Mouse (Mus musculus) limb, embryonic 13.5 days (tissue): ENCODE data around the gene Cacnb2. TPM values are rescaled to one million over a fixed set of nuclear protein-coding genes. Genes with fewer than 3 reads are reported as not detected.

Experiments
- ATAC-seq: fragments of 200-750 bp; cut with Nextera tagmentation; 2 replicates; pipeline ENCODE4 v1.8.0; 2017; ENCODE audit warnings: low read depth, moderate number of reproducible peaks, moderate TSS enrichment; ENCODE audit not compliant: low FRiP score
- H3K27ac ChIP-seq: fragments of 300-500 bp; sonication (generic); 2 replicates; pipeline ENCODE4 v1.5.1; 2015; ENCODE audit warnings: inconsistent platforms, mild to moderate bottlenecking, moderate library complexity
- H3K27me3 ChIP-seq: fragments of 300-500 bp; sonication (generic); 2 replicates; pipeline ENCODE4 v1.6.1; 2015; ENCODE audit warnings: mild to moderate bottlenecking, inconsistent platforms
- H3K36me3 ChIP-seq: fragments of 300-500 bp; sonication (generic); 2 replicates; pipeline ENCODE4 v1.6.1; 2015; ENCODE audit warnings: inconsistent platforms, mild to moderate bottlenecking, moderate library complexity
- H3K4me1 ChIP-seq: fragments of 300-500 bp; sonication (generic); 2 replicates; pipeline ENCODE4 v1.6.1; 2015; ENCODE audit warnings: inconsistent platforms
- H3K4me2 ChIP-seq: fragments of 300-500 bp; sonication (generic); replicated peaks from 2 replicates; pipeline ENCODE4 v1.6.1; 2015; ENCODE audit warnings: inconsistent platforms, mild to moderate bottlenecking, moderate library complexity
- H3K4me3 ChIP-seq: fragments of 300-500 bp; sonication (generic); 2 replicates; pipeline ENCODE4 v1.5.1; 2015; ENCODE audit warnings: moderate library complexity, mild to moderate bottlenecking, inconsistent platforms
- H3K9ac ChIP-seq: fragments of 300-500 bp; sonication (generic); 2 replicates; pipeline ENCODE4 v1.6.1; 2015; ENCODE audit warnings: mild to moderate bottlenecking, inconsistent platforms
- H3K9me3 ChIP-seq: fragments of 300-500 bp; sonication (generic); 2 replicates; pipeline ENCODE4 v1.6.1; 2016; ENCODE audit warnings: inconsistent platforms
- WGBS: fragments of 180-500 bp; shearing (Covaris S2); methylation state at CpG from one replicate; pipeline ENCODE4 v1.1.7; 2015; 5-methylcytosine and 5-hydroxymethylcytosine counted together
- polyA plus RNA-seq: library from polyadenylated mRNA; unstranded; fragments of >200 nt; fragmentation: Nextera tagmentation; extraction: Ambion mirVana; gene quantifications from 2 replicates; pipeline ENCODE4 v1.2.1, GENCODE M21; 2015

The Cacnb2 gene
- polyA plus RNA-seq: 2.3 and 2.7 TPM in 2 replicates

DNA sequence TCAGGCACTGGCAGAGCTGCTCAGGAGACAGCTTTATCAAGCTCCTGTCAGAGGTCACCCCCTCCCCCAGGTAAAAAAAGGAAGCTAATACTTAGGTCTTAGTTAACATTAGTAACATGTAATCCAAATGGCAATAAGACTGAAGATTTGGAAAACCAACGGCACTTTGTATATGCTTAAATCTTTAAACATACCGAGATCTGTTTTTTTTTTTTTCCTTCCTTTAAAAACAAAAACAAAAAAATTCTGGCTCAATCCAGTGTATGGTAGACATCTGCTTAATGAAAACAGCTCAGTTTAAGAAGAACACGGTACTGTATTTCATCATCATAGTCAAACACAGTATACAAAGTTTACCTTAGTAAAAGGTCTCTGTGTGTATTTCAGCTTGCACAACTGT, at the start of gene Cacnb2:
TSS of gene Cacnb2 (plus strand) at position 301 of the 400 bp plus-strand sequence.
- WGBS: 60% methylated on average over 3 of the region's 3 CpGs
- Histone ChIP-seq H3K9ac (peak within 1 kb of the TSS; percentile 75), H3K27me3 (peaks cover 11% of the 10 kb centered on the region), H3K27ac (peak within 1 kb of the TSS; percentile 58; the same call in 1 of the 2 replicates), H3K9me3 (no peaks in the 10 kb centered on the region), H3K4me1 (peaks cover 12% of the 10 kb centered on the region; the same call in 1 of the 2 replicates), H3K36me3 (no peaks in the 10 kb centered on the region), H3K4me3 (peak within 1 kb of the TSS; percentile 63), H3K4me2 (peak within 1 kb of the TSS; percentile 94)
- ATAC-seq: no peak

DNA sequence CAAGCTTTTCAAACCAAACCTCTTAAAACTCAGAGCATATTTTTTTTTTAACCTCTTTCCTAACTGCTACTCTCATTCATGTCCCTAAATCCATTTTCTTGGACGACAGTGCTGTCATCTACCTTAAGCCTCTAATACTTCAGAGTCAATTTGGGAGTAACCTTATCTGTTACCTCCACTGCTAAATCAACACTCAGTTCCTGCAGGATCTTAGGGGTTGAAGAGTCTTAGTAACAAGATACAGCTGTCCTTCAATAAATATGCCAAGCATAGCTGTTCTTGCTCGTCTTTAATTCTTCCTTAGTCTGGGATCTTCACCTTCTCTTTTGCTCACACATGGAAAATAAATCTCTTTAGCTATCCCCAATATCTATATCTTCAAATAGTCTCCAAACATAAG, 34.9 kb upstream of the Cacnb2 start:
- Histone ChIP-seq H3K9ac (no peak overlapping the region), H3K27ac (no peak overlapping the region), H3K9me3 (no peaks in the 10 kb centered on the region), H3K36me3 (no peaks in the 10 kb centered on the region), H3K4me3 (no peak overlapping the region), H3K27me3 (no peaks in the 10 kb centered on the region), H3K4me2 (no peak overlapping the region), H3K4me1 (no peaks in the 10 kb centered on the region)
- 26% methylated on average over 2 of the region's 2 CpGs for WGBS
- no peak for ATAC-seq

DNA sequence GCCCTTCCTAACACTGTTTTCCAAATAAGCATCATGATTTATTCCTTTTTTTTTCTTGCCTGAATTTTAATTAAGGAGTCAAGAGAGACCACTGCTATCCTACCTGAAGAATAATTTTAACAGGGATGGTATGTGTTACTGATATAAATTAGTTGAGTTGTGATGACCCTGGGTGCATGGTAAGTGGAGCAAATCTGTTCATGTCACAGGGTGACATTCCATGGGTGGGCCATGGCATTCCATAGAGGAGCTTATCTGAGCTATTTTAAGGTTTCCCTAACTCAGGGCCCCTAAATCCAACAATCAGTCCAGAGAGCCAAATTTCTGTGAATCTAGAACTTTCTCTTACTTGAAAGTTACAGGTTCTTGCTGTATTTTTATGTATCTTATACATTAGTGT, 31.6 kb upstream of the Cacnb2 start:
- ATAC-seq: no peak
- Histone ChIP-seq H3K27ac (no peak overlapping the region), H3K4me1 (no peaks in the 10 kb centered on the region), H3K27me3 (no peaks in the 10 kb centered on the region), H3K36me3 (no peaks in the 10 kb centered on the region), H3K4me2 (no peak overlapping the region), H3K9ac (no peak overlapping the region), H3K9me3 (no peaks in the 10 kb centered on the region), H3K4me3 (no peak overlapping the region)

DNA sequence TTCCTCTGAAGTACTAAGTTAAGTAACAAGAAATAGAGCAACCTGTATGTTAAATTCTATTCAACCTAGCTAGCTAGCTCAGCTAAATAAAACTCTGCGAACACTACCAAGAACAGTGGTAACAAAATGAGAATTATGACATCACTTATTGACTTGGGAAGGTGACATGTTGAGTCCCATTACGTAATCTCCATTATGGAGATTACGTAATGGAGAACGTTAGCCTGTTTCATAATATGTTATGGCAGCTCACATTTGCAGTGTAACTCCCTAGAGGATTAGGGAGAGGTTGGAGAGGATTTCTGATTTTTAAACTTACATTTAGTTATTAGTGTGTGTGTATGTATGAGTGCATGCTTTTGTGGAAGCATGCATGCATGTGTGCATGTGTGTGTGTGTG, 13.3 kb upstream of the Cacnb2 start:
- no peak for ATAC-seq
- WGBS: 84% methylated on average over 4 of the region's 4 CpGs
- H3K27me3 ChIP-seq: no peaks in the 10 kb centered on the region
- no peak overlapping the region for H3K27ac ChIP-seq
- no peak overlapping the region for H3K4me2 ChIP-seq
- no peak overlapping the region for H3K4me3 ChIP-seq
- no peaks in the 10 kb centered on the region for H3K36me3 ChIP-seq
- no peaks in the 10 kb centered on the region for H3K4me1 ChIP-seq
- H3K9ac ChIP-seq: no peak overlapping the region
- no peaks in the 10 kb centered on the region for H3K9me3 ChIP-seq

DNA sequence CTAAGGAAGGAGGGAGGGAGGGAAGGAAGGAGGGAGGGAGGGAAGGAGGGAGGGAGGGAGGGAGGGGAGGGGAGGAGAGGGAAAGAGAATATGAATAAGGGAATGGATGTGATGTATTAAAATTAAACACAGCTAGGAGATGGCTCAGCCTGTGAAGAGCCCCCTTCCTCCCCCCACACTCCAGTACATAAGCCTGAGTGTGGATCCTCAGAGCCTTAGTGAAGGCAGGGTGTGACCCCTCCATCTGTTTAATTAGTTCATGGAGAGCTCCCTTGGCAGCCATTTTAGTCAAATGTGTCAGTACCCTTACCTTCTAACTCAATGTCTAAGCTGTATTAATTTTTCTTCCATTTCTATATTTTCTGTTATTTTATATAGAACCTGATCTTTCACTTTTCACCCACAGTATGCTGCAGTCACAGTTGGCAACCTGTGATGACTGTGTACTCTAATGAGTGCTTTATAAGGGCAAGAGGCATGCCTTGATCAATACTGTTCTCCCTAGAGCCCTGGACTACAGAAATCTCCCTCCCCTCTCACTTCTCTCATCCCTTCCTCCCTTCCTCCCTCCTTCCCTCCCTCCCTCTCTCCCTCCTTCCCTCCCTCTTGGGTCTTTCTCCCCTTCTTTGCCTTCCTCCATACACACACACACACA, 4.9 kb upstream of the Cacnb2 start:
- Histone ChIP-seq H3K36me3 (no peaks in the 10 kb centered on the region), H3K27me3 (no peaks in the 10 kb centered on the region)
- no peak for ATAC-seq

DNA sequence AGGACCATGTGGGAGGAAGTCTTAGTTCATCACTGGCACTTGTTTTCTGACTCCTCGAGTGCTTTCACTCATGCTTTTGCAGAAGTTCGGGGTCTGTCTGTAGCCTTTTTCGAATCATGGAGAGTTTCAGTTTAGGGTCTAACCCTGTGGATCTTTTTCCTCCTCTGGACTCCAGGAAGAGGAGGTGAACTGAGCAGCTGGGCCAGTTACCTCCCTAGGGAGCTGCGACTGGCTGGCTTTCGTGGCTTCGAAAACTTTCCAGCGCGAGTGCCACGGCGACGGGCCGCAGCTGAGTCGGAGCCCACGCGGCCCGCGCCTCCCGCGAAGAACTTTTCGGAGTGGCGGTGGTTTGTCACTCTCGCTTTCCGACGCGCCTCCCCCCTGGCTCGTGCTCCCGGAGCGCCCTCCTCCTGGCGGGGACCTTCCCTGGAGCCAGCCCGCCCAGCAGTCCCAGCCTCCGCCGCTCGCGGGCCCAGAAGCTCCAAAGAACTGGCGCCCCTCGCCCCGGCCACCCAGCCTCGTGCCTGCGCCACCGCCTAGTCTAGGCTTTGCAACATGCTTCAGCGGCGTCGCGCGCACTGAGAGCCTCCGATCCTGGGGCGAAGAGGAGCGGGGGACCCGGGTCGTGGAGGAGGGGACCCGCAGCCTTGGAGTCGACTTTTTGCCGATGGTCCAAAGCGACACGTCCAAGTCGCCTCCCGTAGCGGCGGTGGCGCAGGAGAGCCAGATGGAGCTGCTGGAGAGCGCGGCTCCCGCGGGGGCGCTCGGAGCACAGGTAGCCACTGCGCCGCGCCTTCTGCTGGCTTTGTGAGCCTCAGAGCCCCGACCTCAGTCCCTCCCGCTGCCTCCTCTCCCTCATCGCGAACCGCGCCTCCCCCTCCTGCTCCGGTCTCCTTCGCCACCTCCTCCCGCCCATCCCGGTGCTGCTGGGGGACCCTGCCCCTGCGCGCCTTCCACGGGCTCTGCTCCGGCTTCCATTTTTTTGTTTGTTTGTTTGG, 1.2 kb downstream of the Cacnb2 start:
- under 1% methylated on average over 81 of the region's 83 CpGs for WGBS
- Histone ChIP-seq H3K27ac (peak overlapping the region; percentile 58), H3K9ac (peak overlapping the region; percentile 75), H3K4me3 (peak overlapping the region; percentile 63), H3K36me3 (no peaks in the 10 kb centered on the region), H3K9me3 (no peaks in the 10 kb centered on the region), H3K4me1 (peaks cover 12% of the 10 kb centered on the region; the same call in 1 of the 2 replicates), H3K27me3 (peaks cover 11% of the 10 kb centered on the region), H3K4me2 (peak overlapping the region; percentile 94)
- ATAC-seq: peak; percentile 88

More for the DNA sequence above, 4.9 kb upstream of the Cacnb2 start:
- Histone ChIP-seq H3K9ac (no peak overlapping the region), H3K27ac (no peak overlapping the region), H3K4me1 (no peaks in the 10 kb centered on the region), H3K4me3 (no peak overlapping the region), H3K4me2 (no peak overlapping the region), H3K9me3 (no peaks in the 10 kb centered on the region)

GRCm38 (mm10) chr2:14604791-14605190, 1.9 kb downstream of the Cacnb2 start:
- H3K27ac ChIP-seq: peak overlapping the region; percentile 58
- H3K4me3 ChIP-seq: peak overlapping the region; percentile 63
- peaks cover 11% of the 10 kb centered on the region for H3K27me3 ChIP-seq
- peak overlapping the region; percentile 94 for H3K4me2 ChIP-seq
- WGBS: under 1% methylated on average over 22 of the region's 22 CpGs
- no peaks in the 10 kb centered on the region for H3K9me3 ChIP-seq
- H3K36me3 ChIP-seq: no peaks in the 10 kb centered on the region
- peaks cover 12% of the 10 kb centered on the region; the same call in 1 of the 2 replicates for H3K4me1 ChIP-seq
- peak; percentile 33; the same call in 1 of the 2 replicates for ATAC-seq
- H3K9ac ChIP-seq: peak overlapping the region; percentile 75

- Histone ChIP-seq H3K36me3 (no peaks in the 10 kb centered on the region), H3K4me1 (peaks cover 12% of the 10 kb centered on the region; the same call in 1 of the 2 replicates), H3K9me3 (no peaks in the 10 kb centered on the region), H3K27ac (no peak overlapping the region), H3K4me2 (peak overlapping the region; percentile 94), H3K27me3 (peaks cover 11% of the 10 kb centered on the region), H3K9ac (peak overlapping the region; percentile 75), H3K4me3 (peak overlapping the region; percentile 63)
- no peak for ATAC-seq
- WGBS: 6% methylated on average over 7 of the region's 7 CpGs
These were observed 2.3 kb downstream of the Cacnb2 start for GRCm38 (mm10) chr2:14605207-14605606.

DNA sequence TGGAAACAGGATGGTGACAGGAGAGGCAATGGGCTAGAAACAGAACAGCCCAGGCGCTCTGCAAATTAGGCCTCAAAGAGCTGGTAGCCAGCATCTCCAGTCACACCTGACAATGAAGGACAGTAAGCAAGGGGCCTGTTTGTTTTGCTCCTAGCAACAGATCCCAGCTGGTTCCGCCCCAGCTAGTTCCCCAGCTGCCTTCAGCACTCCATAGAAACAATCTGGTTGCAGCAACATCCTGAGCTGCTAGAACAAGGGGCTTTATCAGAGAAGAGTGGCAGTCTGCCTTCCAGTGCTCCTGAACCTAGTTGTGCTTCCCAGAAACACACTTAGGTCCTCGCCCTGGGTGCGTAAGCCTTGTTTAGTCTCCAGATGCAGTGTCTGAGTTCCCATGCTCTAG, 5.7 kb downstream of the Cacnb2 start:
- Histone ChIP-seq H3K9me3 (no peaks in the 10 kb centered on the region), H3K4me3 (no peak overlapping the region), H3K9ac (no peak overlapping the region), H3K27ac (no peak overlapping the region), H3K27me3 (peaks cover 11% of the 10 kb centered on the region), H3K4me2 (no peak overlapping the region), H3K4me1 (peaks cover 10% of the 10 kb centered on the region; the same call in 1 of the 2 replicates), H3K36me3 (no peaks in the 10 kb centered on the region)
- WGBS: 69% methylated on average over 4 of the region's 4 CpGs
- ATAC-seq: no peak

DNA sequence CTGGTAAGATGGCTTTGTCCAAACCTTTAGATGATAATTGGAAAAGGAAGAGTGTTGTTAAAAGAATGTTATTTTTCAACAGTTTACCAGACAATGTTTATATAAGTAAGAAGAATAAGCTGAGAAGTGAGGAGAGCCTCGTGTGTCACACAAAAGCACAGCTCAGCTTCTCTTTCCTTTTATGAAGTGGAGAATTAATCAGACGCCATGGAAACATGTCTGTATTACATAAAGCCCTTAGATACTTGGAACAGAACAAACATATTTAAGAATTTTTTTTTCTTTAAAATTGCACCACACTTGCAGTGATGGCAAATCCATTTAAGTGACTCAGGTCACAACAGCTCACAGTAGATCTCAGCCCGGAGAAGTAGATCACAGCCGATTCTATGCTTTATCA, 9.8 kb downstream of the Cacnb2 start:
- Histone ChIP-seq H3K9me3 (no peaks in the 10 kb centered on the region), H3K4me1 (0 out of 2 replicates have a peak, but pooled peaks cover 4% of the 10 kb centered on the region), H3K27me3 (no peaks in the 10 kb centered on the region), H3K4me2 (no peak overlapping the region), H3K9ac (no peak overlapping the region), H3K27ac (no peak overlapping the region), H3K4me3 (no peak overlapping the region), H3K36me3 (no peaks in the 10 kb centered on the region)
- WGBS: 76% methylated on average over 4 of the region's 4 CpGs
- ATAC-seq: no peak

GRCm38 (mm10) chr2:14616361-14616760, 13.5 kb downstream of the Cacnb2 start:
- 86% methylated on average over 3 of the region's 3 CpGs for WGBS
- no peaks in the 10 kb centered on the region for H3K27me3 ChIP-seq
- H3K4me2 ChIP-seq: no peak overlapping the region
- H3K36me3 ChIP-seq: no peaks in the 10 kb centered on the region
- H3K27ac ChIP-seq: no peak overlapping the region
- 0 out of 2 replicates have a peak, but pooled peaks cover 4% of the 10 kb centered on the region for H3K4me1 ChIP-seq
- no peak for ATAC-seq
- no peak overlapping the region for H3K4me3 ChIP-seq
- no peak overlapping the region for H3K9ac ChIP-seq
- no peaks in the 10 kb centered on the region for H3K9me3 ChIP-seq
